Mouse (Mus musculus): Measurements from ENCODE around the gene Golph3.

- TF ChIP-seq POLR2A (IDR thresholded peaks at IDR 0.05; ENCODE audit: low read depth, low read length) (no peak), CTCF (IDR thresholded peaks at IDR 0.05; ENCODE audit: extremely low read depth, insufficient read depth, insufficient read length, insufficient replicate concordance) (no peak)
Measured at GRCm38 (mm10) chr15:12341401-12341758, 20.1 kb downstream of the Golph3 start.

All from spleen, adult 2 months (tissue).